Mouse (Mus musculus): ENCODE results near the gene Foxp1.

DNA sequence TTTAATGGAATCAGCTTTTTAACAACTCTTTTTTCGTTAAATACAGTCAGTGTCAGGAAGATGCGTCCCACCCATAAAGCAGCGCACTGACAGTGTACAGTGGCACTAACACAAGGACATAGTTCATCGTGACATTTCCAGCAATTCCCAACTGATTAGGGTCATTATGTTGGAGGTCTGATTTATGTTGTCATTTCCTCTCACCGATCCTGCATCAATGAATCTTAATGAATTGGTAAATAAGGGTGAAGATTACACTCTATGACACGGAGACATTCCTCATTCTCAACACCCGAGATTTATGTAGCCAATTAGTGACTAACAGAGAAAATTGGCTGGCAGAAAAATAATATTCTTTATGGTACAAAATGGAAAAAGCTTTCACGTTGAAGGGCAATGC, 332.6 kb downstream of the Foxp1 start:
- TF ChIP-seq CTCF (IDR thresholded peaks at IDR 0.05; ENCODE audit: low read depth, low read length) (no peak), POLR2A (IDR thresholded peaks at IDR 0.05; ENCODE audit: borderline replicate concordance, low read depth, low read length) (no peak)
